Mouse (Mus musculus) cerebellum, postnatal 25 days (tissue): ENCODE measurements around the gene Fam162a.
A peak's percentile ranks its signal among the peaks of the same experiment; 100 is the strongest.
"Not testable (repeated sequence)": the region's sequence is repeated elsewhere in the genome, so short reads cannot be mapped to it uniquely, and the experiment has no call there.

ENCODE experiments used
- DNase-seq, 2 experiments: peaks; one replicate each; pipeline ENCODE4 v3.0.0; 2021; ENCODE audit warnings: mixed read lengths in 2 of 2

Gene Fam162a

DNA sequence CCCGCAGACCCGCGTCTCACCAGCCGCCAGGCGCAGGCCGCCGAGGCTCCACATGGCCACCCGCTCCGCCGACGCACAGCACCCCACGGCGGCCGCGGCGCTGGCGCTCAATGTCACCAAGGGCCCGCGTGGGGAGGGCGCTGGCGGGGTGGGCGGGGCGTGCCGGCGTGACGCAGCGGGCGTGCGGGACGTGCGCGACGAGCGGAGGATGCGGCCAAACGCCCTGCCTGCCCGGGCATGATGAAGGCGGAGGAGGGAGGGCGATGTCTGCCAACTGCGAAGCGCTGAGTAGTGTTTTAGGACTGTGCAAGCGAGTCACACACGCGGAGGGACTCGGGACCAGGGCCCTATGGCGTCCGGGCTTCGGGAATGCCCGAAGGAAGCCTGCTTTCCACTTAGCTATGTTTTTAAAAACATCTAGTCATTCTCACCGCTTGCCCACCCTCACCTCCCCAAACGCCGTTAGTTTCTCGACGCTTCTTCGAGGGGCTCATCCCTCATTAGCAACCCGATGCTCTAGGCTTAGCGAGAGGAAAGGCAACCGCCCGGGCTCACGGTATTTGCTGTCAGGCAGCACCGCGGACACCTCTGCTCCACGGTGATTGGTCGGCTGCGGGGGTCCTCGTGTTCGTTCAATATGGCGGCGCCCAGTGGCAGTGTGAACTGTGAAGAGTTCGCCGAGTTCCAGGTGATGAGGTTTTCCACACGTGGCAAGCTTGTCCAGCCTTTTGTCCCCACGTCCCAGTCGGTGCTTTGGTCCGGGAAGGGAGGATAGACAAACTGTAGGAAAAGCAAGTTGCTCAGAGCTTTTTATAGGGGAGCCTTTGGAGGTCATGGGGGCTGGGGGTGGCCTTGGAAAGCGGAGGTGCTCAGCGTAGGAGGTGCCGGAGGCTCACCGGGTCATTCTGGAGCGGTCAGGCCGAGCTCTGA is at the start of gene Fam162a, which contains the start of gene Ccdc58:
Gene Fam162a, minus strand, starts transcription at position 145 of the 930 bp plus-strand sequence.
Gene Ccdc58, plus strand, starts transcription at position 236 of the 930 bp plus-strand sequence.
- DNase-seq = peak; percentile 96 to 98

DNA sequence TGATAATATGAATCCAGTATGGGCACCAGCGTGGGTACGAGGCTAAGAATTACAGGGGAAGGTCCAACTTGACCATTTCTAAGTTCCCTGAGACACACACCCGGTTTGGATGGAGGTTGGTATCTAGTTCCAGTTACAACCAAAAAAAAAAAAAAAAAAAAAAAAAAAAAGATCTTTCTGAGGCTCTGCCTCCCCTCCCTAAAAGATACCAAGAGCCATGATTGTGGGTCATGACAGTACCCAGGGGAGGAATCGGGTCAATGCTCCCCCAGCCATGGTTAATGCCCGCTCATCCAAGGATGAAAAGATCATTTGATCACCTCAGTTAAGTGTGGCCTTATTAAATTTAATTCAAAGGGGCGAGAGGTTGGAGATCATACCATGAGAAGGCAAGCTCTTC is 44.4 kb upstream of the Fam162a start:
- not testable (repeated sequence) for DNase-seq

DNA sequence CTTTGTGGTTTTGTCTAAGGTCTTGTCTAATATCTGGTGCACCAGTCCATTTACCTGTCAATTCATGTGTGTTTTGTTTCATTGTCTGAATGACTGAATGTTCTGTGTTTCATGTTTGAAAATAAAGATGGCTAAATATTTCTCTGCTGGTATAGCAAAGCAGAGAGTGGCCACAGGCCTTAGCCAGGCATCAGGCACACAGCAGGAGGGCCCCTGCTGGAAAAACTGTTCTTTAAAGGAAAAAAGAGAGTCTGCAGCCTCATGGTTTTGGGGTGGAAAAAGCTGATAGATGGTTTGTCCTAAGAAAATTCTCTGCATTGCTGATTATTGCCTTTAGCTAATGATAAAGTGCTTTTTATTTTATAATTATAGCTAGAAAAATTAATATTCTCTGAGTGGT is 40.1 kb upstream of the Fam162a start:
- peak in 1 of 2 experiments; percentile 47 for DNase-seq

DNA sequence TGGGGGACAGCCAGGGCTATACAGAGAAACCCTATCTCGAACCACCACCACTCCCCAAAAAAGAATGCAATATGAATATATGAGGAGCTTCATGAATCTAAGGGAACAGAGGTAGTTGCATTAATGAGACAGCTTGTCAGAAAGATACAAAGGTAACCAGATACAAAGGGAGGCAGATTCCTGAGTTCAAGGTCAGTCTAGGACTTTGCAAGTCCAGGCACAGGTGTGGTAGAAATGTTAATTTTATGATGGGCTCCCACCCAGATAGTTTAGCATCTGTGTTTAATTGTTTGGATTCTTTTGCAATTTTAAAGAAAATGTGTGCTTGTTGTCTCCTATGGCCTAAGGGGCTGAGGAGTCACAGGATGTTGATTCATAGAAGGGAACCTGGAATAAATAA is 30.8 kb upstream of the Fam162a start:
- DNase-seq = no peak

DNA sequence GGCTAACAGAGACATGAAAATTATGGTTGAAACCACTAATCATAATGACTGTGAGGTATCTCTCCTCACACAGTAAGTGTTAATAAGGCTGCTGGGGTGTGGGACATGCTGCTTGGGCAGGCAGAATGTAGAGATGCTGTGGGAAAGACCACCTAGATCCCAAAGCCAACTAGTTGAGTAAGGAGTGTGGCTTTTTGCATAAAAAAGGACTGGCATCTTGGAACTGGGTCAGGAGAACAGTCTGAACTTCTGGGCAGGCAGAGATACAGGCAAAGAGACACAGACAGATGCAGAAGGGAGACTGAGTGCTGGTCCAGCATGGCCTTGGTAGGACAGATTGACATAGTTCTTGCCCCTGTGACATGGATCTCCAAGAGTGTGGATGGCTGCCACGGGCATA is 30.1 kb upstream of the Fam162a start:
- DNase-seq = no peak

- DNase-seq = not testable (repeated sequence)
Measured at GRCm38 (mm10) chr16:36097813-36098499, 26.6 kb upstream of the Fam162a start.

- no peak for DNase-seq
Measured at GRCm38 (mm10) chr16:36094079-36094478, 22.7 kb upstream of the Fam162a start.

DNA sequence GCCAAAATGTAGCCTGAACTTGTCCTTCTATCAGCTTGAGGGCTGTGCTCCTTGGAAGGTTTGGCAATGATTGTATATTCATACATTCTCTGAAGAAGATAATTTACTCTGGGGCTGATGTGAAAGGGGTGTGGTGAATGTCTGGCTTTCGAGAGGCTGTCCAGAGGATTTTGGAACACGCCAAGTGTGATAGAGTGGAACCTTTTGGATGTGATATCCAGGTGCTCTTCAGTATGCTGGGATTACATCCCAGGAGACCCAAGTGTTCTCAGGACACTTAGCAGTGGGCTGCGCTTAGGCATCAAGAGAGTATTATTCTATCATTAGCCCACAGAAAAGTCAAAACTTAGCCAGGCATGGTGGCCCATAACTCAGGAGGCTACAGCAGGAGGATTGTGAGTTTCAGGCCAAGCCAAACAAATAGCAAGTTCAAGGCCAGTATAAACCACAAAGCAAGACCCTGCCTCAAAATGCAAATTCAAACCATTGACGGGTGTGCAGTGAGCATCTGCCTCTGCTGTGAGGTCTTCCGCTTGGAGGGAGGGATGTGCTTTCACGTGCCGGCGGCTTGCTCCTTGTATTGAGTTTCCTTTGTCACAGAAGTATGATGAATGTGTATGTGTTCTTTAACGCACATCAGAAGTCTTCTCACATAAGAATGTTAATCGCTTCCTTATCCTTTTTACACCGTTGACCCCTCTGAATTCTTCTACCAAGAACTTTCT is 19.6 kb upstream of the Fam162a start:
- DNase-seq = no peak

- DNase-seq = no peak
Measured at GRCm38 (mm10) chr16:36089850-36090616, 18.6 kb upstream of the Fam162a start.

- no peak for DNase-seq
Measured at GRCm38 (mm10) chr16:36089065-36089464, 17.7 kb upstream of the Fam162a start.

DNA sequence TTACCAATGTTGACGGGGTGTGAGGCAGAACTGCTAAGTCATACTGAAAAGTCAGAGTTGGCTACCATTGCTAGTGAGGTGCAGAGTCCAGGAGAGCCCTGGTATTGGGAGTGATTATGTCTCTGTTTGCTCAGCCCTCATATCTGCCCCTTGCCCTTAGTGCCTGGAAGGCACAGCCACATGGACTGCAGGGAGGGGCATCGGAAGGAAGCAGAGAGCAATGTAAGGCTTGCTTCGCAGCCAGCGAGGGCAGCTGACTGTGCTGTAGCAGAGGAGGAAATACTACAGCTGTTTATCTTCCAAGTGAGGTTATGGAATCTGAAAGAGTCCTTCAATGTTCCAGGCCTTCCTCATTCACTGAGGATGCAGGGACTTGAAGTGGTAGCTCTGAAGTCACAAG is 16.5 kb upstream of the Fam162a start:
- no peak for DNase-seq

GRCm38 (mm10) chr16:36079916-36080315 is 8.5 kb upstream of the Fam162a start:
- no peak for DNase-seq

DNA sequence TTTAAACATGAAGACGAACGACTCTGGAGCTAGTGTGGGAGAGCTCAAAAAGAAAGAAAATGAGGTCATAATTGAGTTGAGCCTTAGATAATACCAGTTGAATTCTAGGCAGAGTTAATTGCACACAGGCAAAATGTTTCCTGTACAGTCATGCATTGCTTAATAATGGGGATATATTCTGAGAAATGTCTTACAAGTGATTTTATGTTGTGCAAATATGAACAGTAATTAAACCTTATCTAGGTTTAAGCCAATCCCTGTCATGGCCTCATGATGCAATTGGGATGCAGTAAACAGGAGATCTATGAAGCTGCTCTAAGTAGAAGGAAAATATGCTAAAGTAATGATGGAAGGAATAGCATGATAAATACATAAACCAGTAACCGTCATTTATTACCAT is 3.4 kb upstream of the Fam162a start:
- DNase-seq = no peak

GRCm38 (mm10) chr16:36072410-36073011 is 1.1 kb upstream of the Fam162a start:
- DNase-seq = no peak

DNA sequence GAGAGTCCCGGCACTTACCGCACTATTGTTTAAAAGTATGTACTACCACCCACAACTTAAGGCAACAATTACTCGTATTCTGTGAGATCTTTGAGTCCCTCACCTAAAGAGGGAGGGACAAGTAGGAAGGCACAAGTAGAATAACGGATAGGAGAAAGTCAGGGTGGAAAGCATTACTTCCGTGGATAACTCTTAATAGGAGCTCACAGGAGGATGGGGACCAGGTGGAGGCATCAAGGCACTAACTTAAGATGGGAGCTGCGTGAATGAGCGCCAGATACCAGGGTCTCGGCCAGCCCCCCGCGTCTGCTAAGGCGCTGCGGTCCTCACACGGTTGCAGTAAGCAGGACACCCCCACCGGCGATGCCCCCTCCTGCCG is 334 bp downstream of the Fam162a start:
- DNase-seq = no peak

- DNase-seq = no peak
Measured at GRCm38 (mm10) chr16:36069819-36070575, 1.4 kb downstream of the Fam162a start.

DNA sequence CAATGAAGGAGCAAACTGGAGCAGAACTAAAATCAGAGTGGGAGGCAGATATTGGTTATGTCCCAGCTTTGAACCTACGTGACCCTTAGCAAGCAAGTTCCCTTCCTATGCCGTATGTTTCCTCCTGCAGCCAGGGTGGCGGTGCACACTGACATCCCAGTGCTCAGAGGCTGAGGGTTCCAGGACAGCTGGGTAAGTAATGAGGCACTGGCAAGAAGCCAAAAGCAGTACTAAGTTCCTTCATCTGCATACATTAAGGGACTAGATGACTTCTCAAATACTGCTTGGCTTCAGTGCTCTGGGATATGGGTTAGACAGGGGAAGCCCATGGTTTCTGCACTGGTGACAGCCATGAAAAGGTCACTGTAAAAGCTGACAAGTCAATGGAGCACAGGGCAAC is 3.0 kb downstream of the Fam162a start:
- DNase-seq = no peak

DNA sequence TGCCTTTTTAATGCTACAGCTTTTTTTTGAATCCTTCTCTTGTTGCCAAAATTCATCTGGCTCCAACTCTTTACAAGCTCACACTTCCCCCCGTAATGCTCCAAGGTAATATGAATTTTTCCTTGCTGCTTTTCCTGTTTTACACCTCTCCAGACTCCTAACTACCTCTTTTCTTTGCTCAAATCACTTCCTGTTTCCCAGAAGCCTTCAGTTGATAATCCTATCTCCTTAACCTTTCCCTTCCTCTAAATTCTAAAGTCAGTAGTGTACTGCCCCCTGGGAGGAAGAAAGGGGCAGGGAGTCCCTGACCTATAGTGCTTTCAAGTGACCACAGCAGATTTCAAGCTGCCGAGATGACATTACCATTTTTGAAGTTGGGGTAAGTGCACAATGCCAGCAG is 3.7 kb downstream of the Fam162a start:
- DNase-seq = no peak

- no peak for DNase-seq
Measured at GRCm38 (mm10) chr16:36064904-36065303, 6.5 kb downstream of the Fam162a start.

- DNase-seq = peak; percentile 15 to 23
Measured at GRCm38 (mm10) chr16:36063315-36063714, 8.1 kb downstream of the Fam162a start.

DNA sequence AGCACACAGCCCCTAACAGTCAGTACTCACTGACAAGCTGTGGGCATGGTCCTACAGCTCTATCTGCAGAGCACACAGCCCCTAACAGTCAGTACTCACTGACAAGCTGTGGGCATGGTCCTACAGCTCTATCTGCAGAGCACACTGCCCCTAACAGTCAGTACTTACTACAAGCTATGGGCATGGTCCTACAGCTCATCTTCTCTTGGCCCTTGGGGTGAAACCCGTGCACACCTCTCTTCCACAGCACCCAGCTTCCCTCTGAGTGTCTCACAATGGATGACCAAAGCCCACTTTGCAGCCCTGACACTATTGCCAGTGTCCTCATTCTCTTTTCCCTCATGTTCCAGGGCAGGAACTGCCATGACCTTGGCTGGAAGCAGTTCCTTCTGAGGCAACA is 8.9 kb downstream of the Fam162a start:
- DNase-seq = not testable (repeated sequence)
